ENCODE assay signal across 8 mouse cellular contexts in the genomic region with DNA sequence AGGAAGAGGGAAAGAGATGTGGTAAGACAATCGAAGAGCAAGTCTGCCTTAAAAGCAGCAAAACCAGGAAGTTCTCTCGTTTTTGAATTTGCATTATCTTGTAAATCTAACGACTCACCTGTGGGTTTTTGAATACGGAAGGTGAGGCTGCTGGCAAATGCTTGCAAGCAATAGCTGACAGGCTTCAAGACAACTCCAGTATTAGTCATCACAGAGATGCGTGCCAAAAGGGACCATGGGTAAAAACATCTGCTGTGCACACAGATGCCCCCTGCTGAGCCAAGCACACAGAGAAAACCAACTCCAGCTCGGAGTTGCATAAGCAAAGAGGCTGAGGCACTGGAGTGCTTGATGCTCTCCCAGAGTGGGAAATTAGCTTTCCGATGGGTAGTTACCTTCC. TPM values are rescaled to one million over a fixed set of nuclear protein-coding genes. Genes with fewer than 3 reads are reported as not detected.
DNase-seq lines count a peak whose midpoint lies in the region; ATAC-seq lines count a peak whose summit lies in the region.

No protein-coding gene starts in this region.

- 0 out of 2 replicates have a peak, but pooled peaks cover 6% of the 10 kb centered on the region for H3K4me1 ChIP-seq in kidney, embryonic 16.5 days (ENCODE audit: insufficient read depth, low read length)

- no peaks in the 10 kb centered on the region for H3K9me3 ChIP-seq in kidney, embryonic 16.5 days (ENCODE audit: low read length)

- H3K9ac ChIP-seq in kidney, embryonic 16.5 days (replicated peaks; ENCODE audit: low read length): no peak overlapping the region

- H3K27ac ChIP-seq in kidney, embryonic 16.5 days (ENCODE audit: low read length): no peak overlapping the region

- H3K36me3 ChIP-seq in kidney, embryonic 16.5 days (ENCODE audit: insufficient read depth, low read length): no peaks in the 10 kb centered on the region

- peak; percentile 49 for ATAC-seq in megakaryocyte, adult 5-6 weeks (ENCODE audit: poor library complexity, severe bottlenecking)
- ATAC-seq in kidney, embryonic 16.5 days (ENCODE audit: low FRiP score, low TSS enrichment): no peak

- no peak overlapping the region for H3K4me2 ChIP-seq in kidney, embryonic 16.5 days (replicated peaks; ENCODE audit: low read depth, low read length)

- H3K4me3 ChIP-seq in kidney, embryonic 16.5 days (ENCODE audit: low read length): no peak overlapping the region

- peak; percentile 22 for DNase-seq in embryo, embryonic 10.5 days (ENCODE audit: low spot score)
- no peak for DNase-seq in embryo, embryonic 11 days
- peak; percentile 30 for DNase-seq in urinary bladder, postnatal 14 days (ENCODE audit: low spot score)
- DNase-seq in urinary bladder, postnatal 36 days (ENCODE audit: low spot score in 2 of 2): no peak
- DNase-seq in layer of hippocampus, adult 11-12 months (ENCODE audit: low spot score): peak; percentile 73
- peak; percentile 70 to 72 for DNase-seq in thymus, postnatal 10 days (ENCODE audit: low spot score in 2 of 2)

- 59% methylated on average over 7 of the region's 7 CpGs for WGBS in kidney, embryonic 16.5 days

- H3K27me3 ChIP-seq in kidney, embryonic 16.5 days (ENCODE audit: insufficient read depth, low read length): no peaks in the 10 kb centered on the region

RNA-seq across cellular contexts. Expression of gene Slc9a9, which starts 1.1 kb away (rescaled TPM):
- 19.1 and 21.5 TPM in 2 replicates for total RNA-seq in megakaryocyte, adult 5-6 weeks (2015)
- total RNA-seq in megakaryocyte, adult 5-6 weeks (2017): 20.8 and 21.9 TPM in 2 replicates
- polyA plus RNA-seq in kidney, embryonic 16.5 days (2015; fragmentation: Nextera tagmentation; extraction: Ambion mirVana): 3.9 and 4.3 TPM in 2 replicates

Comparison
In these comparisons a context has a peak if more than half of its experiments do, and no peak if none do; other contexts are left out.
1. DNase-seq: peak in embryo, embryonic 10.5 days (single experiment), urinary bladder, postnatal 14 days (single experiment), layer of hippocampus, adult 11-12 months (single experiment) and thymus, postnatal 10 days (2 of 2); none in embryo, embryonic 11 days (single experiment) and urinary bladder, postnatal 36 days (0 of 2).